Mouse (Mus musculus) midbrain, embryonic 16.5 days (tissue): ENCODE data around the gene Gm37240. TPM values are rescaled to one million over a fixed set of nuclear protein-coding genes. Genes with fewer than 3 reads are reported as not detected.

ENCODE experiments used
- ATAC-seq: fragments of 200-750 bp; cut with Nextera tagmentation; 2 replicates; pipeline ENCODE4 v1.8.0; 2017; ENCODE audit warnings: moderate TSS enrichment
- H3K27ac ChIP-seq: fragments of 300-500 bp; sonication (generic); 2 replicates; pipeline ENCODE4 v1.5.1; 2014; ENCODE audit warnings: mild to moderate bottlenecking, low read length, mixed read lengths
- H3K27me3 ChIP-seq: fragments of 300-500 bp; sonication (generic); 2 replicates; pipeline ENCODE4 v1.6.1; 2014; ENCODE audit warnings: low read depth, low read length, mixed read lengths; ENCODE audit not compliant: control insufficient read depth, insufficient read depth
- H3K36me3 ChIP-seq: fragments of 300-500 bp; sonication (generic); 2 replicates; pipeline ENCODE4 v1.6.1; 2014; ENCODE audit warnings: mild to moderate bottlenecking, low read length, moderate library complexity, mixed read lengths; ENCODE audit not compliant: control insufficient read depth, insufficient read depth
- H3K4me1 ChIP-seq: fragments of 300-500 bp; sonication (generic); 2 replicates; pipeline ENCODE4 v1.6.1; 2014; ENCODE audit warnings: mild to moderate bottlenecking, low read length, mixed read lengths; ENCODE audit not compliant: control insufficient read depth, insufficient read depth
- H3K4me2 ChIP-seq: fragments of 300-500 bp; sonication (generic); 2 replicates; pipeline ENCODE4 v1.6.1; 2014; ENCODE audit warnings: mild to moderate bottlenecking, low read length, mixed read lengths
- H3K4me3 ChIP-seq: fragments of 300-500 bp; sonication (generic); 2 replicates; pipeline ENCODE4 v1.5.1; 2014; ENCODE audit warnings: low read depth, mild to moderate bottlenecking, low read length, moderate library complexity, mixed read lengths
- H3K9ac ChIP-seq: fragments of 300-500 bp; sonication (generic); 2 replicates; pipeline ENCODE4 v1.6.1; 2014; ENCODE audit warnings: low read depth, low read length, mixed read lengths
- H3K9me3 ChIP-seq: fragments of 300-500 bp; sonication (generic); replicated peaks from 2 replicates; pipeline ENCODE4 v1.6.1; 2014; ENCODE audit warnings: mild to moderate bottlenecking, low read length, mixed read lengths; ENCODE audit not compliant: control insufficient read depth, poor library complexity, severe bottlenecking
- WGBS: fragments of 180-500 bp; shearing (Covaris S2); extraction: QIAGEN DNeasy Blood & Tissue Kit; methylation state at CpG from one replicate; pipeline ENCODE4 v1.1.7; 2014; 5-methylcytosine and 5-hydroxymethylcytosine counted together
- polyA plus RNA-seq: library from polyadenylated mRNA; unstranded; fragments of >200 nt; fragmentation: Nextera tagmentation; extraction: Ambion mirVana; gene quantifications from 2 replicates; pipeline ENCODE4 v1.2.1, GENCODE M21; 2015

Gene Gm37240
- polyA plus RNA-seq, 1 experiment from 2014 or later, result 0.26 TPM

DNA sequence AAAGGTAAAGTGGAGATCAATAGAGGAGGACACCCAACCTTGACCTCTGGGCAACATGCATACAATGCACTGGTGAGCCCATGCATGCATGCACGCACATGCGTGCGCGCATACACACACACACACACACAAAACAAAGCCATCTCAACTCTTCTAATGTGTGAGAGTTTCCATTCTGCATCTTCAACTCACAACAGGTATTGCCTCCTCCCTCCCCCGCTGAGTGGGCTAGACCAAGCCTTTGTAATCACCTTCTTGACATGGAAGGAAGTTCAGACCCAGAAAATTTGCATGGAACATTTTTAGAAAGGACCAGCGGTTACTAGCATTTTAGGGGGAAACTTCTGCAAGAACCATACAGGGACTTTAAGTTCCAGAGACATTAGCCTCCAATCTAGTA, 1213.8 kb downstream of the Gm37240 start:
- no peak for ATAC-seq

GRCm38 (mm10) chr3:84672136-84672535, 1215.2 kb downstream of the Gm37240 start:
- H3K9me3 ChIP-seq, result no peaks in the 10 kb centered on the region
- peaks cover 11% of the 10 kb centered on the region for H3K27me3 ChIP-seq
- whole genome bisulfite sequencing, result 94% methylated on average over 12 of the region's 12 CpGs
- H3K36me3 ChIP-seq, result no peaks in the 10 kb centered on the region
- H3K4me3 ChIP-seq, result no peak overlapping the region
- no peaks in the 10 kb centered on the region for H3K4me1 ChIP-seq
- no peak overlapping the region for H3K9ac ChIP-seq
- ATAC-seq, result no peak
- H3K4me2 ChIP-seq, result no peak overlapping the region
- no peak overlapping the region for H3K27ac ChIP-seq

More for the DNA sequence above, 1213.8 kb downstream of the Gm37240 start:
- Histone ChIP-seq H3K27ac (no peak overlapping the region), H3K4me1 (no peaks in the 10 kb centered on the region), H3K36me3 (no peaks in the 10 kb centered on the region), H3K27me3 (peaks cover 2% of the 10 kb centered on the region), H3K4me2 (no peak overlapping the region), H3K4me3 (no peak overlapping the region), H3K9me3 (no peaks in the 10 kb centered on the region), H3K9ac (no peak overlapping the region)
- WGBS, result 95% methylated on average over 6 of the region's 6 CpGs

- H3K4me3 ChIP-seq, result no peak overlapping the region
- peaks cover 33% of the 10 kb centered on the region for H3K27me3 ChIP-seq
- H3K4me2 ChIP-seq, result no peak overlapping the region
- no peak for ATAC-seq
- 95% methylated on average over 3 of the region's 3 CpGs for WGBS
- H3K9ac ChIP-seq, result no peak overlapping the region
- no peaks in the 10 kb centered on the region for H3K9me3 ChIP-seq
- H3K27ac ChIP-seq, result no peak overlapping the region
- peaks cover 10% of the 10 kb centered on the region for H3K4me1 ChIP-seq
- H3K36me3 ChIP-seq, result no peaks in the 10 kb centered on the region
Observed at GRCm38 (mm10) chr3:84668957-84669356, 1218.4 kb downstream of the Gm37240 start.

DNA sequence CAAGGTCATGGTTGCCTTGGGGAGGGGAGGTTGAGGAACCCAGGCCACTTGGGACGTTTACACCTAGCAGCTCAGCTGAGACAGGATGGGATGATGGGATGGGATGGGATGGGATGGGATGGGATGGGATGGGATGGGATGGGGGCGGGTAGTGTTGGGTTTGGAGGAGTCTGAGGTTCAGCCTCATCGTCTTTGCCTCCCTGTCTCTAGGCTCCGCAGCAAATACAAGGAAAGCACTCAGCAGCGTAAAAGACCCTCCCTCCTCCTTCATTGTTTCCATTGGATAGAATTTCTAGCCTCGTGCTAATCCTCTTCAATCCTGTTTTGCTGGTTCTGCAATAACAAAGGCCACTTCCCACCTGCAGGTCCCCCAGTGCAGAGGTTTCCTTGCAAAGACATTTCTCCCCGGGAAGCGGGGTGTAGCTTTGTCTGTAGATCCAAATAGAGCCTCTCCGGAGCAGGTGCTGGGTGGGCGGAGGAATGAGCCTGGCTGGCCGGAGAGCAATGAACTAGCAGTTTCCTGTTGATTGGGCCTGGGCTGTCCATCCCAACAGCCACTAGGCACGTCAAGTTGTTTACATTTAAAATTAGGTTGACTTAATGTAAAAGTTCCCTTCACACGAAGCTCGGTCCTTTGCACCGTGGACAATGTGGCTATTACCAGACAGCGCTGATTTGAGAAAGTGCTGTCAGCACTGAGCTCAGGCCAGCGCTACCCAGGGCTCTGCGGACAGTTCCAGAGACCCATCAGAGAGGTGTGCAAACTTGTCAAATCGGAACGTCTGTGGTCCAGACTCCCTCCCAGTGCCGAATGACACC, 1221.9 kb downstream of the Gm37240 start:
- Histone ChIP-seq H3K36me3 (no peaks in the 10 kb centered on the region), H3K27ac (no peak overlapping the region), H3K4me1 (peaks cover 10% of the 10 kb centered on the region), H3K27me3 (peaks cover 34% of the 10 kb centered on the region), H3K4me3 (peak overlapping the region; percentile 24), H3K9me3 (no peaks in the 10 kb centered on the region), H3K9ac (no peak overlapping the region; the same call in 1 of the 2 replicates), H3K4me2 (peak overlapping the region; percentile 55)
- 3% methylated on average over 21 of the region's 21 CpGs for WGBS
- ATAC-seq, result peak; percentile 52; the same call in 1 of the 2 replicates

DNA sequence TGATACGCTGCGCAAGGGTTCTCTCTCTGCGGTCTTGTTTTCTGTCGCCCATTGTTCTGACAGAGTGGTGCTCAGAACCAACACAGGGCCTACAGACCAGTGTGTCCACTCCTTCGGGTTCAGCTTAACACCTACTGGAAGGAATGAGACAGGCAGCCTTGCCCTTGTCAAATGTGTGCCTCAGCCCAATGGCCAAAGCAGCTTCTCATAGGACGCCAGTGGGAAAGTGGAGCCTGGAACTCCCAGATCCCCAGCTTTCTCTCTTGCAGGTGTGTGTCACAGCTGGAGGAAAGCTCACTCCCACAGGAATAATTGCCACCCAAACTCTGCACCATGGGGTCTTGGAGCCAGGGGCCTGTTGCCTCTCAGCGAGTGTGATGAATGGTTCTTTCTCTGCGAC, 1222.6 kb downstream of the Gm37240 start:
- Histone ChIP-seq H3K9ac (no peak overlapping the region), H3K4me1 (peaks cover 10% of the 10 kb centered on the region), H3K9me3 (no peaks in the 10 kb centered on the region), H3K4me2 (no peak overlapping the region), H3K36me3 (no peaks in the 10 kb centered on the region), H3K27ac (no peak overlapping the region), H3K4me3 (no peak overlapping the region), H3K27me3 (peaks cover 34% of the 10 kb centered on the region)
- 66% methylated on average over 8 of the region's 8 CpGs for WGBS
- ATAC-seq, result no peak

GRCm38 (mm10) chr3:84663858-84664257, 1223.5 kb downstream of the Gm37240 start:
- WGBS, result 85% methylated on average over 4 of the region's 4 CpGs

GRCm38 (mm10) chr3:84663079-84663478, 1224.2 kb downstream of the Gm37240 start:
- WGBS, result 91% methylated on average over 12 of the region's 12 CpGs
- Histone ChIP-seq H3K4me2 (no peak overlapping the region), H3K27me3 (peaks cover 27% of the 10 kb centered on the region)

More at GRCm38 (mm10) chr3:84663858-84664257, 1223.5 kb downstream of the Gm37240 start:
- no peak overlapping the region for H3K4me2 ChIP-seq
- peaks cover 34% of the 10 kb centered on the region for H3K27me3 ChIP-seq
- H3K36me3 ChIP-seq, result no peaks in the 10 kb centered on the region
- peaks cover 10% of the 10 kb centered on the region for H3K4me1 ChIP-seq
- H3K27ac ChIP-seq, result no peak overlapping the region
- H3K9me3 ChIP-seq, result no peaks in the 10 kb centered on the region
- no peak overlapping the region for H3K9ac ChIP-seq
- no peak for ATAC-seq
- no peak overlapping the region for H3K4me3 ChIP-seq

GRCm38 (mm10) chr3:84660380-84660779, 1226.9 kb downstream of the Gm37240 start:
- no peaks in the 10 kb centered on the region for H3K9me3 ChIP-seq
- H3K4me3 ChIP-seq, result no peak overlapping the region
- peaks cover 7% of the 10 kb centered on the region for H3K27me3 ChIP-seq
- 84% methylated on average over 2 of the region's 2 CpGs for WGBS
- no peak overlapping the region for H3K9ac ChIP-seq
- no peak overlapping the region for H3K27ac ChIP-seq
- ATAC-seq, result no peak
- H3K4me1 ChIP-seq, result peaks cover 3% of the 10 kb centered on the region; the same call in 1 of the 2 replicates
- no peaks in the 10 kb centered on the region for H3K36me3 ChIP-seq
- no peak overlapping the region for H3K4me2 ChIP-seq

More at GRCm38 (mm10) chr3:84663079-84663478, 1224.2 kb downstream of the Gm37240 start:
- Histone ChIP-seq H3K9me3 (no peaks in the 10 kb centered on the region), H3K9ac (no peak overlapping the region), H3K27ac (no peak overlapping the region), H3K36me3 (no peaks in the 10 kb centered on the region), H3K4me3 (no peak overlapping the region), H3K4me1 (peaks cover 10% of the 10 kb centered on the region)
- ATAC-seq, result no peak

GRCm38 (mm10) chr3:84658872-84659271, 1228.4 kb downstream of the Gm37240 start:
- Histone ChIP-seq H3K36me3 (no peaks in the 10 kb centered on the region), H3K4me3 (no peak overlapping the region), H3K27me3 (no peaks in the 10 kb centered on the region), H3K9me3 (no peaks in the 10 kb centered on the region), H3K9ac (no peak overlapping the region), H3K27ac (no peak overlapping the region), H3K4me2 (no peak overlapping the region), H3K4me1 (peaks cover 11% of the 10 kb centered on the region)
- no peak for ATAC-seq
- WGBS, result 98% methylated on average over 2 of the region's 2 CpGs
